Mouse (Mus musculus) embryonic facial prominence, embryonic 10.5 days (tissue): ENCODE data around the gene Gnao1. TPM values are rescaled to one million over a fixed set of nuclear protein-coding genes. Genes with fewer than 3 reads are reported as not detected.

Experiments used
- DNase-seq: peaks from one replicate; pipeline ENCODE4 v3.0.0-alpha.2; 2017; ENCODE audit warnings: low spot score
- H3K27ac ChIP-seq: fragments of 300-500 bp; sonication (generic); replicated peaks from 2 replicates; pipeline ENCODE4 v1.5.1; 2016; ENCODE audit warnings: mild to moderate bottlenecking
- H3K27me3 ChIP-seq: fragments of 300-500 bp; sonication (generic); replicated peaks from 2 replicates; pipeline ENCODE4 v1.6.1; 2016; ENCODE audit warnings: low read depth, mild to moderate bottlenecking; ENCODE audit not compliant: poor library complexity, severe bottlenecking
- H3K36me3 ChIP-seq: fragments of 300-500 bp; sonication (generic); replicated peaks from 2 replicates; pipeline ENCODE4 v1.6.1; 2016; ENCODE audit warnings: mild to moderate bottlenecking, moderate library complexity
- H3K4me1 ChIP-seq: fragments of 300-500 bp; sonication (generic); 2 replicates; pipeline ENCODE4 v1.6.1; 2016
- H3K4me3 ChIP-seq: fragments of 300-500 bp; sonication (generic); 2 replicates; pipeline ENCODE4 v1.5.1; 2016; ENCODE audit warnings: mild to moderate bottlenecking, moderate library complexity
- H3K9me3 ChIP-seq: fragments of 300-500 bp; sonication (generic); 2 replicates; pipeline ENCODE4 v1.6.1; 2016; ENCODE audit warnings: mild to moderate bottlenecking
- WGBS: fragments of 180-500 bp; shearing (Covaris S2); methylation state at CpG from one replicate; pipeline ENCODE4 v1.1.7; 2016; 5-methylcytosine and 5-hydroxymethylcytosine counted together
- polyA plus RNA-seq: library from polyadenylated mRNA; unstranded; fragments of >200 nt; fragmentation: Nextera tagmentation; extraction: Ambion mirVana; gene quantifications from 2 replicates; pipeline ENCODE4 v1.2.1, GENCODE M21; 2016

The Gnao1 gene
- polyA plus RNA-seq, 1 experiment from 2014 or later = 8.6 TPM

DNA sequence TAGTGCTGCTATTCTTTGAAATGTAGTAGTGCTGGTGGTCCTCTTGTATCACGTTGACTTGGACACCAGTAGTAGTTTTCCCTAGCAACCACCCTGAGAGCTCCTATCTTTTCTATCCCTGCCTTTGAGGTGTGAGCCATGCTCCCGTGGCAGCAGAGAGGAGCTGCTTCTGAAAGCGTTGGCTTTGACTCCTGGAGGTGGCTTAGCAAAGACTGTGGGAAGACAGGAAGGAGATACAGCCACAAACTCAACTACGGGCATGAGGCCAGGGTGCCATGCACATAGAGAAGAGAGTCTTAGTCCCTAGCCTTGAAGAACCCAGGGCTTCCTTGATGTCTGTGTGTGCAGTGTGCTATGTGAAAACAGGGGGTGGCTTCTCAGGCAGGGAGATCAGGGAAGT, 10.2 kb downstream of the Gnao1 start:
- Histone ChIP-seq H3K27ac (no peak overlapping the region), H3K36me3 (no peaks in the 10 kb centered on the region), H3K4me1 (peaks cover 23% of the 10 kb centered on the region), H3K4me3 (no peak overlapping the region), H3K9me3 (no peaks in the 10 kb centered on the region), H3K27me3 (peaks cover under 1% of the 10 kb centered on the region; the same call in 1 of the 2 replicates)
- DNase-seq = peak; percentile 6
- WGBS = 81% methylated on average over 4 of the region's 4 CpGs

DNA sequence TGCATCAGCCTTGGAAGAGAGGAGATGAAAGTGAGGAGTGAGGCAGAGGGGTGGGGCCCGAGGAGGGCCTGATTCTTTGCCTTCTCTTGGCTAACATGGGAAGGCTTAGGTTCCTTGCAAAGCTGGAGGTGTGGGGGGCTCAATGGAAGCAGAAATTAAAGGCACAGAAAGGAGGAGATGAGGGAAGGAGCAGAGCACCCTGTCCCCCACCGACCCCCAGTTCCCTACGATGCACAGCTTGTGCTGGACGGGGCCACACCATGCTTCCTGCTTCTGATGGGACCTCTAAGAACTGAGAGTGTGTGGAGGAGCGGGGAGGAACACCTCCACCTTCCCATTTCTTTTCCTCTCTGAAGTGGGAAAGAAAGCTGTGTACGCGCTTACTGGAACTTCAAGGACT, 11.6 kb downstream of the Gnao1 start:
- WGBS = 93% methylated on average over 7 of the region's 7 CpGs
- Histone ChIP-seq H3K27me3 (no peaks in the 10 kb centered on the region; the same call in 1 of the 2 replicates), H3K4me3 (no peak overlapping the region), H3K4me1 (peaks cover 23% of the 10 kb centered on the region), H3K27ac (no peak overlapping the region), H3K9me3 (no peaks in the 10 kb centered on the region), H3K36me3 (no peaks in the 10 kb centered on the region)
- peak; percentile 2 for DNase-seq

DNA sequence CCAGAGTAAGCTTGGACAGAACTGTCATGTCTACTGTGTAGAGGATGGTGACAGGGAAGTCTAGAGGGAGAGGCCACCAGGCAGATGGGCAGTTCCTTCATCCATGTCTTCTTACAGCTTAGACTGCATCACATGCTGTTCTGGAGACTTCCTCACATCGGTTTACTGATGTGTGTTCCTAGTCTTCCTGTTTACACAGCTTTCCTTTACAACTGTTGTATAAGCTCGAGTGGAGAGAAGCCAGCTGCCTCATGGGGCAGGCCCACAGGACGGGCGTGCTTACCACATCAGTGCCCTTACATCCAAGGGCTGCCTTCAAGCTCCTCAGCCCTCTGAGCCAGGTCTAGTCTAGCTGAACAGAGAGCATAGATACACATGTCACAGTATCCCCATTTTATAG, 15.6 kb downstream of the Gnao1 start:
- Histone ChIP-seq H3K9me3 (no peaks in the 10 kb centered on the region), H3K27ac (no peak overlapping the region), H3K27me3 (no peaks in the 10 kb centered on the region; the same call in 1 of the 2 replicates), H3K4me3 (no peak overlapping the region), H3K4me1 (peaks cover 18% of the 10 kb centered on the region), H3K36me3 (no peaks in the 10 kb centered on the region)
- DNase-seq = peak; percentile 3
- WGBS = 72% methylated on average over 4 of the region's 4 CpGs

DNA sequence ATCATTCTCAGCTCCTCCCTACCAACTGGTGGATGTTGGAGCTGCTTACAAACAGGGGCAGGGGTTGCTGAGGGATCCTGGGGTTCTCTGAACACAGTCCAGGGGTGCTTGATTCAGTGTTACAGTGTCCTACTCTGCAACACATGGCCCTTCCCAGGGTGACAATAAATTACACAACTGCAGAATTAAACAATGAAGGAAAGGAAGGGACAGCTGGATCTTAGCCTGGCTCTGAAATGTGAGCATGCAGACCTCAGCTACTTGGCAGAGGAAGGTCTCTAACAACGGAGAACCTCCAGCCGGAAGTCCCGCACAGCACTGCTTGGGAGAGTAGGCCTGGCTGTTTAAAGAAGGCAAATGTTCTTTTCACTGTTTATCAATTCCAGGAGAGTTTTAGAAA, 20.9 kb downstream of the Gnao1 start:
- WGBS = 89% methylated on average over 3 of the region's 3 CpGs
- Histone ChIP-seq H3K4me1 (peaks cover 10% of the 10 kb centered on the region), H3K27me3 (peaks cover 26% of the 10 kb centered on the region; the same call in 1 of the 2 replicates), H3K36me3 (no peaks in the 10 kb centered on the region), H3K4me3 (no peak overlapping the region), H3K9me3 (no peaks in the 10 kb centered on the region), H3K27ac (no peak overlapping the region)
- DNase-seq = no peak

DNA sequence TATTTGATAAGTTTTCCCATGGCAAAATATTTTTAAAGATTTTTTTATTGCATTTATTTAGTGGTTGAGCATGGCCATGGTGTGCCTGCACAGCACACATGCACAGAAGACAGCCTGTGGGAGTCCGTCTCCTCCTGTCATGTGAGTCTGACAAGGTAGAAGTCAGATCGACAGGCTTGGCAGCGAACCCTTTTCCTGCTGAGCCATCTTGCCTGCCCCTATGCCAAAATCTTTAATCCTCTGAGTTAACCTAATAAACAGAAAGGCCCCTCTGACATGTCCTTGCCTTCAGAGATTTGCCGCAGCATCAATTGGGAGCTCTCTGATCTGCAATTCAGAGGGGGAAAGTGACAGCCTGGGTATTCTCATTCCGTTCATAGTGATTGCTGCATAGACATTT, 26.0 kb downstream of the Gnao1 start:
- peaks cover 31% of the 10 kb centered on the region; the same call in 1 of the 2 replicates for H3K27me3 ChIP-seq
- 57% methylated on average over 5 of the region's 5 CpGs for WGBS

DNA sequence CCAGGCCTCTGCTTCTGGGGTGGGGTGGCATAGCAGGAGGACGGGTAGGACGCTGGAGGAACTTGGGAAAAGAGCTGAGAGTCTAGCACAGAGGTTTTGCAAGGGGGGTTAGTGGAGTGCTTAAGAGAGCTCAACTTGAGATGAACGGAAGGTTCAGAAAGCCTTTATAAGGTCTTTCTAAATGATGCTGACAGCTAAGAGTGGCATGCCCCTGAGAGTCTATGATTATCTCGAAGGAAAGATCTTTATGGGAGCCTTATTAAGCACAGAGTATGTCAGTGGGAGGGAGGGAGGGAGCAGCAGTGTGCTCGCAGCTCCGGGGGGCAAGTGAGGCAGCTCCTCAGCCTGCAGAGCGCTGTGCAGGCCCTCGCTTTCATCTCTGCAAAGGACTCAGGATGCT, 29.3 kb downstream of the Gnao1 start:
- H3K27me3 ChIP-seq = peaks cover 31% of the 10 kb centered on the region
- H3K9me3 ChIP-seq = no peaks in the 10 kb centered on the region
- H3K27ac ChIP-seq = 0 out of 2 replicates have a peak overlapping the region, but pooled peaks have one; percentile 25
- H3K4me3 ChIP-seq = no peak overlapping the region
- H3K4me1 ChIP-seq = peaks cover 48% of the 10 kb centered on the region
- DNase-seq = no peak
- 18% methylated on average over 8 of the region's 8 CpGs for WGBS
- no peaks in the 10 kb centered on the region for H3K36me3 ChIP-seq

More for the DNA sequence above, 26.0 kb downstream of the Gnao1 start:
- no peaks in the 10 kb centered on the region for H3K36me3 ChIP-seq
- DNase-seq = no peak
- H3K4me1 ChIP-seq = peaks cover 43% of the 10 kb centered on the region
- H3K4me3 ChIP-seq = no peak overlapping the region
- no peaks in the 10 kb centered on the region for H3K9me3 ChIP-seq
- no peak overlapping the region for H3K27ac ChIP-seq

DNA sequence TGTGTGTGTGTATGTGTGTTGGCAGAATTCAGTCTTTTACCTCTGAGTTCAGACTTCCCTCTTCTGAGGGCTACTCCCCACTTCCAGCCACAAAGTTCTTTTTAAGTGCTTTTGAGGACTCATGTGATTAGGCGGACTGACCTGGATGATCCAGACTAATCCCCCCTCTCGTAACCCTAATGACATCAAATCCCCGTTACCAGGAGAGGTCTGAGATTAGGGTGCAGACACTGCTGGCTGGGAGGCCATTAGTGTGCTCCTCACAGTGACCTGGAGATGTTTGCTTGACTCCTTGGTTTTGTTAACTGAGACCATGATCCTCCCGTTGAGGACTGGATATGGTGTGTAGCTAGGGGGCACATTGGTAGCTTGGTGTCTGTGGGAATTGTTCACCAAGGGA, 30.7 kb downstream of the Gnao1 start:
- Histone ChIP-seq H3K4me1 (peaks cover 51% of the 10 kb centered on the region), H3K27ac (no peak overlapping the region), H3K9me3 (no peaks in the 10 kb centered on the region), H3K27me3 (peaks cover 19% of the 10 kb centered on the region), H3K36me3 (no peaks in the 10 kb centered on the region), H3K4me3 (no peak overlapping the region)
- 55% methylated on average over 4 of the region's 4 CpGs for WGBS
- DNase-seq = no peak

DNA sequence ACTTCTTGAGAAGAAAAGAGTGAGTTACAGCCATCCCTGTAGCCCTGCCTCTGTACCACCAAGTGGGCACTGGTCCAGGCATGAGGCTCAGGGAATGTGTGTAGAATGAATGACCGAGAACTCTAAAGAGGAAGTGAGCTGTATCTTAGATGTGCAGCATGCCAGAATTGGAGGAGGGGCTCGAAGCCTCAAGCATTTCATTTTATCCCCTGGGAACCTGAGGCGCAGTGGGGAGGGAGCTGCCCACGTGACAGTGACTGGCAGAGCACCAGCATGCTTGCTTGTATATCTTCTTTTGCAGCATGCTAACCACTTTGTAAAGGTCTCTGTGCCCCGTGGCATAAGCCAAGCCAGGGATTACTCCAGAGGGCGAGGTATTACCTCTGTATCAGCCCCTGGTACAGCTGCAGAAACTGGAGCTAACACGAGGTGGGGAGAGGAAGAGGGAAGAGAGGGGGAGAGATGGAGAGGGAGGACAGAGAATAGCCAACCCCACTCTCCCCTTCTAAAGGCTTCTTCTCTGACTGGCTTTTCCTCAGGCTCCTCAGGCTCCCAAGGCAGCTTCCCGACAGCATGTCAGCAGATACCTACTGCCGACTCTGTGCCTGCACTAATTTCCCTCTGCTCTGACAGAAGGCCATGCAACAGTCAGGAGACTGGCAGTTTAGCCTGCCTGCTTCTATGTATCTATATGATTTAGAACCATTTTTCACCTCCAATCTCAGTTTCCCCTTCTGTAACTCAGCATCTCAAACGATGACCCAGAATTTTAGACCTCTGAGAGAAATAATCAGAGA, 31.4 kb downstream of the Gnao1 start:
- WGBS = 45% methylated on average over 10 of the region's 10 CpGs
- no peak for DNase-seq
- no peaks in the 10 kb centered on the region for H3K36me3 ChIP-seq
- H3K4me3 ChIP-seq = no peak overlapping the region
- H3K9me3 ChIP-seq = no peaks in the 10 kb centered on the region
- H3K27me3 ChIP-seq = peaks cover 19% of the 10 kb centered on the region
- H3K4me1 ChIP-seq = peaks cover 48% of the 10 kb centered on the region
- no peak overlapping the region for H3K27ac ChIP-seq

DNA sequence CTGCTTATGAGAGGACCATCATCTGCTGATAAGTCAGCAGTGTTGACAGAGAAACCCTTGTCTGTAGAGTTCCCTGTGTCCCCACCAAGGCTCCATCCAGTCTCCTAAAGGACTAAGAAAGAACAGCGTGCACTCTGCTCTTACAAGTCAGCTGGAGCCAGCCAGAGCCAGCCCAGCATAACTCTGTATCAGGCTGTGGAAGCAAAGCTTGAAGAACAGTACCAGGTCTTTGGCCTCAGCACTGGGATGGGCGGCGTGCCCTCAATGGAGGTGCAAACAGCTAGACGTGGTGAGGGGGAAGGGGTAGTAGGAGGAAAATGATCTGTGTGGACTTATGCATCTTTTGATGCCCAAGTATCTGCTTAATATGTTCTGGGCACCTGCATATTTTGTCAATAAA, 32.8 kb downstream of the Gnao1 start:
- no peak overlapping the region for H3K27ac ChIP-seq
- H3K36me3 ChIP-seq = no peaks in the 10 kb centered on the region
- no peaks in the 10 kb centered on the region for H3K9me3 ChIP-seq
- H3K27me3 ChIP-seq = peaks cover 19% of the 10 kb centered on the region
- H3K4me1 ChIP-seq = peaks cover 42% of the 10 kb centered on the region
- no peak overlapping the region for H3K4me3 ChIP-seq
- no peak for DNase-seq
- 91% methylated on average over 4 of the region's 4 CpGs for whole genome bisulfite sequencing

DNA sequence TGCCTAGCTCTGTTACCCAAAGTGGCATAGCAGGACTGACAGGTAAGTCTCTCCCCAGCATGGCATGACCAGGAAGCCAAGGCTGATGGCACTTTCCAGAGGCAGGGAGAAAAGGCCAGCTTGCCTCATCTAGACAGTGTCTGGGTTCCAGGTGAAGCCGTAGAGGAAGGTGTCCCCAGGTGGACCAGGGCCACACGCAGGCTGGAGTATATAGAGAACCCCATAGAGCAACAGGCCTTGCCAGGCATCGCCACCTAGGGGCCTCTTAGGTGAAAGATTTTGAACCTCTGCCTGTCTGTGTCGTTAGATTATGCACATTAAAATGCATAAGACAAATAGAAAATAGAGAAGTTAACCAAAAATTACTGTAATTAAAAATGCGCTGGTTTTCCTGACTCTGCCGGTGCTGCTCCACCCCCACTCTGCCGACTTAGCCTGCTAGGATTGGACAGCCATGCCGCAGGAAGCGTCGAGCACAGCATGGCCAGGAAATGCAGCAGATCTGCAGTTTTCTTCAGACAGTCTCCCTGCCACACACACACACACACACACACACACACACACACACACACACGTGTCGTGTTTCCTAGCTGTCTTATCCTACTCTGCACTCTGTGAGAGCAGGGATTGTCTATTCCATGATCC, 34.2 kb downstream of the Gnao1 start:
- H3K27me3 ChIP-seq = peaks cover 19% of the 10 kb centered on the region
- H3K4me3 ChIP-seq = no peak overlapping the region
- H3K36me3 ChIP-seq = no peaks in the 10 kb centered on the region
- 37% methylated on average over 12 of the region's 12 CpGs for WGBS
- H3K9me3 ChIP-seq = no peaks in the 10 kb centered on the region
- no peak overlapping the region for H3K27ac ChIP-seq
- H3K4me1 ChIP-seq = peaks cover 28% of the 10 kb centered on the region
- peak; percentile 26 for DNase-seq

DNA sequence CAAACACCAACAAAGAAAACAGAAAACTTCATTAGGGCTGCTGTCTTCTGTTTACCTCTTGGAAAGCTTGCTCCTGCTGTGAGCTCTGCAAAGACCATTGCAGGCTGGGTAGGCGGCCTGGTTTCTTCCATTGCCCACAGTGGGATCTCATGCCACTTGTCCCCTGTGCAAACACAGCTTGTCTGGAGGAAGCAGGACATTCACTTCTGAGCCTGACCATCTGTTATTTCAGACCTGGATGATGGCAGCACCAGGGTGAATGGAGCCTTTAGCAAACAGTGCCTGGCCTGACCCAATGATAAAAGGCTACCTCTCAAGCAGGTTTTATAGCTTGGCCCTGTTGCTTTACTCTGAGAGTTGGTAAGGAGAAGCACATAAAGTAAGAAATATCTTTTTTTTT, 35.4 kb downstream of the Gnao1 start:
- Histone ChIP-seq H3K4me1 (peaks cover 19% of the 10 kb centered on the region), H3K9me3 (no peaks in the 10 kb centered on the region), H3K36me3 (no peaks in the 10 kb centered on the region), H3K4me3 (no peak overlapping the region), H3K27me3 (peaks cover 14% of the 10 kb centered on the region), H3K27ac (no peak overlapping the region)
- no peak for DNase-seq
- 76% methylated on average over 1 of the region's 1 CpGs for WGBS

DNA sequence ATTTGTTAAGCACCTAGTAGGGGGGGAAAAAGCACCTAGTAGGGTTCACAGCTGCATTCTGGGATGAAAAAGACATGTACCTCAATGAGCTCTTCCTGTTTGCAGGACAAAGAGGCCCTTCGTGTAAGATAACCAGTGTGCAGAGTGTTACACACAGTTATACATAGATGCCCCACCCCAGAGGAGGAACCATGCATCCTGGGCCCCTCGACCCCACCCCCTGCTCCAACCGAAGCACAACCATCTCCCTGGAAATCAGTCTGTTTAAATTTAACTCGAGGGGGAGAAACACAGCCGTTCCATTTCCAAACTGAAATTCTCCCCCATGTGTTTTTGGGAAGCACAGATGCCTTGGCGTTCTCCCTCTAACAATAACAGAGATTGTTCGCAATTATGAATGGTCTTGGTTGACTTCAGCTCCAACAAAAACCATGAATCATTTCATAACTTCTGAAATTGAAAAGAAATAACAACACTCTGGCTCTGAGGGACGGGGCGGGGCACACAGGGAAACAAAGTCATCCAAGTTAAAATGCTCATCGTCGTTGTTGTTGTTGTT, 42.4 kb downstream of the Gnao1 start:
- no peak for DNase-seq
- Histone ChIP-seq H3K9me3 (no peaks in the 10 kb centered on the region), H3K4me1 (peaks cover 16% of the 10 kb centered on the region), H3K36me3 (no peaks in the 10 kb centered on the region), H3K27me3 (no peaks in the 10 kb centered on the region), H3K4me3 (no peak overlapping the region), H3K27ac (no peak overlapping the region)
- WGBS = 76% methylated on average over 11 of the region's 11 CpGs
